Mouse (Mus musculus) kidney, postnatal 36 days (tissue): ENCODE results near the gene Pop7.

Source experiments
- DNase-seq, 2 experiments: peaks; one replicate each; pipeline ENCODE4 v3.0.0; 2021 to 2022; ENCODE audit warnings: mixed read lengths in 2 of 2

Pop7 gene

DNA sequence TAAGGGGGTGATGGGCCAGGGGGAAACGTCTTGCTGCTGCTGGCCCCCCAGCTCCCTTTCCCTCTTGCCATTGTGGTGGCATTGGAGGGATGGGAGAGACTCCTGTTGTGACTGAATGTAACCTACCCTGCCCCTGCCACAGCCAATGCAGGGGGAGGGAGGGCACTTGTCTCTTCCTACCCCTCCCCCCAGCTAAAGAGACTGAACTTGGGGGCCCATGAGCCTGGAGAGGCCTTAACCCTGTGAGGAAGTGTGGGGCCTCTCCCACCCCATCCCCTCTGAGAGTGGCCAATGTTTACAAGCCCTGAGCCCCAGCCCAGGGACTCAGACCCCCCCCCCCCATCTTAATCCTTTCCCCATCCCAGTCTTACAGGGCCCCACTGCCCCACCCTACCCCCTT lies 25.1 kb upstream of the Pop7 start:
- DNase-seq, result no peak

DNA sequence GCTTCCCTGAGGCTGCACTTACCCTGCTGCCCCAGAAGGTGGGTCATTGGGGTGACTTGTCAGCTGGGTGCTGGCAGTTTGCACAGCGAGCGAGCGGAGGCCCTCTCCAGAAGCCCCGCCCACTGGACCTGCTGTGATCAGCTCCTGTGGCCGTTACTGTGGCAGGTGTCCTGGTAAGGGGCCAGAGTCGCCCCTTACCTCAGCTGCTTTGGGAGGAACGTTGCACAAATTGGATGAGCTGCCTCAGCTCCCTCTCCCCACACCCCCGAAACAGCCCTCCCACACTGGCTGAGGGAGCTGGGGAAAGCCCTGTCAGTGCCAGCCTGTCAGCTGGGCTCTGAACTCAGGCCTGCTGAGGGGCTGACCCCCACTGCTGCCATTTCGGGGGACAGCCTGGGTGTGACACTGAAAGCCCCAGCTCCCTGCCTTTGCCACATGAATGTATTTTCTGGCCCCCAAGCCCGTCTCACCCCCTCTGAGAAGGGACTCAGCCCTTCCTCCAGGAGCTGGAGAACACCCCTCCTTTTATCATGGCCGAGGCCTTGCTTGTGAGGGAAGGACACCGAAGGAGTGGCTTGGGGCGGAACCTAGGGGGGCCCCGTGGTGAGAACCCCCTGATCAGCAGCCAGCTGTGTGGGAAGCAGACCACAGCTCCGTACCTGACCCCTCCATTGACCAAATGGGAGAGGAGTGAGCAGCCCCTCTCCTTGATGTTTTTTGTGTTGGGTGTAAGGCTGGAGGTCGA lies 24.0 kb upstream of the Pop7 start:
- peak in 1 of 2 experiments; percentile 77 for DNase-seq

DNA sequence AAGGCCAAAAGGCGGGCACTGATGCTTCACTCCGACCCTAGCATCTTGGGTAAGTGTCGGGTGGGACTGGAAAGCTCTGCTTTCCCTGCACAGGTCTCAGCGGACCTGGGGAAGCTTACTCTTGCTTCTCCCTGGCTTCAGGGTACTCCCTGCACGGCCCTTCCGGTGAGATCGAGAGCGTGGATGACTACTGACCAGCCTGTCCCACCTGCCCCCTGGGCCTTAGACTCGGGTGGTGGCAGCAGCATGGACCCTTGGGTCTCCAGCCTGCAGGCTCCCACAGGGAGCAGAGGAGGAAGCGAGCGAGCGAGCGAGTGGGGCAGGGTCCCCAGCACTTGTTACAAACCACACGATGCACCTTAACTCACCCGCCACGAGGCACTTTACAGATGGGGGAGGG lies 23.2 kb upstream of the Pop7 start:
- no peak for DNase-seq

DNA sequence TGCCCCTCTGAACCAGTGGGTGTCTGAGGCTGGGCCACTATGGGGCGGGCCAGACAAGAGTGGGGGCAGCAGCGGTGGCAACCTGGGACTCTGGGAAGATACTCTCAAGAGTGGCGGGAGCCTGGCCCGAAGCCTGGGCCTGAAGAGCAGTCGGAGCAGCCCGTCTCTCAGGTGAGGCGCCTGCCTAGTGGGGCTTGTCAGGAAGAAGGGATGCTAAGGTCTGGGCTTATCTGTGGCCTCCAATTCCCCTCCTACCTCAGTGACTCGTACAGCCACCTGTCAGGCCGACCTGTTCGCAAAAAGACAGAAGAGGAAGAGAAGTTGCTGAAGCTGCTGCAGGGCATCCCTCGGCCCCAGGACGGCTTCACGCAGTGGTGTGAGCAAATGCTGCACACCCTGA lies 22.4 kb upstream of the Pop7 start:
- DNase-seq, result no peak

DNA sequence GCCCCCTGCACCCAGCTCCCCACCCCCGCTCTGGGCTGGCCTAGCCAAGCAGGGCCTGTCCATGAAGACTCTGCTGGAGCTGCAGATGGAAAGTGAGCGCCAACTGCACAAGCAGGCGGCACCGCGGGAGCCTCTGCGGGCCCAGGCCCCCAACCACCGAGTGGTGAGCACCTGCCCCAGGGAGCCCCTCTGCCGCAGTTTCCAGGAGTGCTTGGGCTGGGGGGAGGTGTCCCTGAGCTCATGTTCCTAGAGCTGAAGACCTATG lies 21.9 kb upstream of the Pop7 start:
- DNase-seq, result no peak

DNA sequence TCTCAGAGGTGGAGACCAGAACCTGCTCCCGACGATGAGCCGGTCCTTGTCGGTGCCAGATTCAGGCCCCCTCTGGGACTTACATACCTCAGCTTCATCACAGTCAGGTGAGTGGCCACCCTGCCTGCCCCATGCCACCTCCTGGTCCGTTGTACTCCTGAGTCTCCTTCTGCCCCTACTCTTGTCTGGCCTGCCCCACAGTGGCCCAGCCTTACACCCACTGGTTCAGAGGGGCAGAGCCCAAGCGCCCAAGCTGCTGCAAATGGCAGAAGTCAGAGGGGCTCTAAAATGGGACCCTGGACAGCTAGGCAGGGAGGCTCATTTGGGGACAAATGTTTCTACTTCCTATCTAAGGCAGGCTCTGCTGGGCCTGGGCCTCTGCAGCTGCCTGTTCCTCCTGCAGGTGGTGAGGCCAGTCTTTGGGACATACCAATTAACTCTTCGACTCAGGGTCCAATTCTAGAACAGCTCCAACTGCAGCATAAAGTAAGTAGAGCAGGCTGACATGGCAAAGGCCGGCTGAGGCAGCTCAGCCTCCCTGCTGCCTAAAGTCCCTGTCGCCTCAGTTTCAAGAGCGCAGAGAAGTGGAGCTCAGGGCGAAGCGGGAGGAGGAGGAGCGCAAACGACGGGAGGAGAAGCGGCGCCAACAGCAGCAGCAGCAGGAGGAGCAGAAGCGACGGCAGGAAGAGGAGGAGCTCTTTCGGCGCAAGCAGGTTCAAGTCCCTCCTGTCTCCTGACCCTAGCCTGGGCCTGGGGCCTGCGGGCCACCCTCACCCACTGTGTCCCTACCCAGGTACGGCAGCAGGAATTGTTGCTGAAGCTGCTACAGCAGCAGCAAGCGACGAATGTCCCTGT lies 21.3 kb upstream of the Pop7 start:
- DNase-seq, result no peak

DNA sequence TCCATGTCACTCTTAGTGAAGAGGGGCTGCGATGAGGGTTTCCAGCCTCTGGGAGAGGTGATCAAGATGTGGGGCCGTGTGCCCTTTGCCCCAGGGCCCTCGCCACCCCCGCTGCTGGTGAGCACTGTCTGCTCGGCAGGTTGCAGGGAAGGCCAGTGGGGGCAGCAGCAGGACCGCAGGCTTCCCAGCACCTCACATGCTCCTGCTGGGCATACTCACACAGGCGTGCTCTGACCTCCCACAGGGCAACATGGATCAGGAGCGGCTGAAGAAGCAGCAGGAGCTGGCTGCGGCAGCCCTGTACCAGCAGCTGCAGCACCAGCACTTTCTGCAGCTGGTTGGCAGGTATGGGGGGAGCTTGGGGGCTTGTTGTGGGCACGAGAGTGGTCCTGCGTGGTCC lies 20.4 kb upstream of the Pop7 start:
- no peak for DNase-seq

DNA sequence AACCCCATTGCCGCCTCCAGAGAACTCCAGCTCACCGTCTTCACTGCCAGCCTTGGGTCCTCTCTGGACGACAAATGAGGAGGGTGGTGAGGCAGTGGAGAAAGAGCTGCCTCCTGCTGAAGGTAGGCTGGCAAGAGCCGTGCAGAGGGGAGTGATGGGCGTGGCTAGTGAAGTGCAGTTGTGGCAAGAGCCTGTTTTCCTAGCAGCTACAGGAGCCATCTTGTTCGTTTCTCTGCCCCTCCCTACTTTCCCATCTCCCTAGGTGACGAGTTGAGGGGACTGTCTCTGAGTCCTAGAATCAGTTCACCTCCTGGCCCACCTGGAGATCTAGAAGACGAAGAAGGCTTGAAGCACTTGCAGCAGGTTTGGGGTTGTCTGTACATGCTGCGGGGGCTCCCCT lies 19.5 kb upstream of the Pop7 start:
- DNase-seq, result no peak

DNA sequence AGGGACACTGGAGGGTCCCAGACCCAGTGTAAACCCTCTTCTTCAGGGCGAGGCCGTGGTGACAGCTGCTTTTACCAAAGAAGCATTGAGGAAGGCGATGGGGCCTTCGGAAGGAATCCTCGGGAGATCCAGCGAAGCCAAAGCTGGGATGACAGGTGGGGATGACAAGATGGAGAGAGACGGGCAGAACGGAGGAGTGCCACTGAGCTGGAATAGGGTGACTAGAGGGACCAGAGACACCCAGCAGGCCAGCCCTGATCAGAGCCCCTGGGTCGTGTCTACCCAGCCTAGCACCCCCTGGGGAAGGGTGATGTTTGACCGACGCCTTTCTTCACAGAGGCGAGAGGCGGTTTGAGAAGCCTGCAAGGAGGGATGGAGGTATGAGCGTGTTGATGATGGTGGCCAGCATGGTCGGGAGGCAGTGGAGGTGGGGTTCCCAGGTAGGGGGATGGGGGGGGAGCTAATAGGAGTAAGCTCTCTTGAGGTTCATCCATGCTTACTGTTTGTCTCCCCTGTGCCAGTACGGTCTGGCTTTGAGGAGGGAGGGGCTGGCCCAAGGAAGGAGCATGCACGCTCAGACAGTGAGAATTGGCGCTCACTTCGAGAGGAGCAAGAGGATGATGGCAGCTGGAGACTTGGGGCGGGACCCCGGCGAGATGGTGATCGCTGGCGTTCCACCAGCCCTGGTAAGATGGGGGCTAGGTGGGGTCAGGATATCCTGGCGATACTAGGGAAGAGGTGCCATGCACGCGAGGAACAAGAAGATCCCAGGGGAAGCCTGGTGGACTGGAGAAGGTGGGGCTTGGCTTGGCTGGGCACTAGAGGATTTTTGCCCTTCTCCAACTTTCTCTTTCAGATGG lies 17.6 kb upstream of the Pop7 start:
- no peak for DNase-seq

DNA sequence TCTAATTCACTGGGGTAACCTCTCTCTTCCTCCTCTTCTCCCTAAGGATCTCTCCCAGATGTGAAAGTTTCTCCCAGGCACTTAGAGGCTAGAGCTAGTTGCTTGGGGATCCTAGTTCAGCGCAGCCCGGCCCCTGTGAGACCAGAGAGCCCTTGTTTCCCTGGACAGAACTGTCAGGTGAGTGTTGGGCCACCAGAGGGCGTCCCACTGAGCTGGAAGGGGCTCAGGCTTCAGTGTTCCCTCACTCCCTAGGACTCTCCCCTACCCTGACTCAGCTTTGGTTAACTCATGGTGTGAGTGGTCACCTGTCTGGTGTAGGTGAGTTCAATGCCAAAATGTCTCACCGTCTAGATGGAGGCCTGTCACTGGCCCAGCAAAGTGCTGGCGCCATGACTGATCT lies 16.1 kb upstream of the Pop7 start, which contains the start of gene Gigyf1:
Gene Gigyf1 (plus strand): TSS at position 113 of the 400 bp plus-strand sequence.
- DNase-seq, result peak in 1 of 2 experiments; percentile 69

DNA sequence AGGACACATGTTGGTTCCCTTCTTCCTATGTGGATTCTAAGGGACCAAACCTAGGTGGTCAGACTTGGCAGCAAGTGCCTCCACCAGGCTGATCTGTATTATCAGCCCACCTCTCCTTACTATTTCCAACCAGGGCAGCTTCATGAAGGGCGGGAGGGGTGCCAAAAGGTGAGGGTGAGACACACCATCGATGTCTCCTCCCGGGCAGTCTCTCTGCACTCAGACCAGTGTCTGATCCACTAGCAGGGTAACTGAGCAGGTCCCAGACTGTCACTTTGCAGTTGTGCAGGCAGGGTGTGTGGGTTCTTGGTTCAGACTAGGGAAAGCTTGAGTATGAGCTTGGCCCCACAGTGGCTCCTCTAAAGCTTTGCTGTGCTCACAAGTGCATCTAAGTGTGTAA lies 12.5 kb upstream of the Pop7 start:
- no peak for DNase-seq

DNA sequence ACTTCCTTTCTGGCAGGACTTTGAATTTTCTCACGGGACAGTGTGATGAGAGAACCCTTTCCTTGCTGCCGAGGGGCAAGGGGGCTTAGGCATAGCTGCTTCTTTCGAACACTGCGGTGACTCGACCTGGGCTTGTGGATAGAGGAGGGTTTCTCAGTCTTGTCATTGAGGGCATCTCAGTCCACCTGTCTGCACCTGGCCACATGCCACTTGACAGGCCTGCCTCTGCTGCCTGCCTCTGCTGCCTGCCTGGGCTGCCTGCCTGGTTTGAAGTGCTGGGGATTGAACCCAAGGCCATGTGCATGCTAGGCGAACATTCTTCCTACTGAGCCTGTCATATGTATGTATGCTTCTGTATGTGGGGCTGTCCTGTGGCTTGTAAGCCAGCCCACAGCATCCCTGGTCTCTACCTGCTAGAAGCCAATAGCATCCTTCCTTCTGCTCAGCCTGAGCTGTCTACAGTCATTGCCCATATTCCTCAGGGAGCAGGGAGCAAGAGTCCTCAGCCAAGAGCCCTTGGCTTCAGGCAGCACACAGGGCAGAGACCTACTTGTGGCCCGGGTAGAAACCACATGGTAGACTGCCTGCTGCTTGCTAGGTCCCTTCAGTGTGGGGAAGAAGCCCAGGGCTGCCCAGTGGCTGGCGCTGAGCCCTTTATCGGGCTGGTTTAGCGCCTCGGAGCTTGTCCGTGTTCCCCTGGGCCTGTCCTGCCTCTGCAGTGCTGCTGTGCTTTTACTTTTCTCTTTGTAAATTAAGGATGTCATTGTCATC lies 11.8 kb upstream of the Pop7 start:
- no peak for DNase-seq

DNA sequence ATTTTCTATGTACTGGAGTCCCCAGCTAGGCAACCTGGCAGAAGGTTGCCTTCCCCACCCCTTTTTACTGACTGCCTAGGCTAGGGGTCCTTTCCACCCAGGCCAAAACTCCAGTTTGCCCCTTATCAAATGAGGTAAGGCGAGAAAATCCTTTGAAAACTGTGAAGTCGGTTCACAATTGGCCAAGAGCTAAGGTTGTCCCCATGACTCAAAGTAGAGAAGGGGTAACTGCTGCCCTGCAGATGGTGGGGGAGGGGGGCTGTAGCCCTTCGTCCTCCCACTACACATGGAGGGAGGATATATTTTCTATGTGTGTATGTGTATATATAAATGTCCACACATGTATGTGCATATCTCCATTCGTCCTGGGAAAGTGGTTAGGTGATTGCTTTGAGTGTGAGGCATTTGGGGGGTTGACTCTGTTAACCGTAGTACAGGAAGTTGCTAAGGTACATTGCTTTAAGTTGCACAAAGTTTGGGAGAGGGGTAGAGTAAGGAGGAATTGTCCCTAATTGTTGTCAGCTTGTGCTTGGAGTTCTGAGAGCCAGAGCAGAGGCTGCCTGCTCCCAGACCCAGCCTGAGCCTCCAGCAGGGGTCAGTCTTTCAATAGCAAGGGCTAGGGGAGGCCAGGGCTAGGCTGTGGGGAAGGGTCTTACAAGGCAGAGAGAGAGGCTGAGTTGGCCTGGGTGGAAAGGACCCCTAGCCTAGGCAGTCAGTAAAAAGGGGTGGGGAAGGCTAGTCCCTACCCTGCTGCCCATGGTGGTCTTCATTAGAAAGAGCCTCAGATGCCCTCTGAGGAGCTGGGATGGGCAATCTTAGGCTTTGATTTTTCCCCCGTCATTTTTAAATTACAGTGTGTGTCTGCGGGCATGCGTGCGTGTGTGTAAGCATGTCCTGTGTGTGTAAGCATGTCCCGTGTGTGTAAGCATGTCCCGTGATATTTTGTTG lies 10.8 kb upstream of the Pop7 start:
- DNase-seq, result peak in 1 of 2 experiments; percentile 75

DNA sequence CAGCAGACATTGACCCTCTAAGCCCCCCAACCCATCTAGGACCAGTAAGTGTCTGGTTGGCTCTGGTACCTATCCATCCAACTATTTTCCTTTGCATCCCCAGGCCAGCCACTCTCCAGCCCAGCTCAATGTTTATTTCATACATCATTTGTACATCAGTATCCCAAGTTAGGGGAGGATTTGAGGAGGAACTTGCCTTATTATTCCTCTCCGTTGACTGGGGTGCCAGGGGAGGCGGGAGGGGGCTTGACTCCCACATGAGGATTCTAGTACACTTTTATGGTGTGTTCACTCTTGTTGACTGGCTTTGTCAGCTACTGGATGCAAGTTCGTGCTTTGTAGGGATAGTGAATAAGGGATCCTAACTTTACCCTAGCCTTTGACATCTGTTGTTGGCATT lies 9.4 kb upstream of the Pop7 start:
- no peak for DNase-seq

DNA sequence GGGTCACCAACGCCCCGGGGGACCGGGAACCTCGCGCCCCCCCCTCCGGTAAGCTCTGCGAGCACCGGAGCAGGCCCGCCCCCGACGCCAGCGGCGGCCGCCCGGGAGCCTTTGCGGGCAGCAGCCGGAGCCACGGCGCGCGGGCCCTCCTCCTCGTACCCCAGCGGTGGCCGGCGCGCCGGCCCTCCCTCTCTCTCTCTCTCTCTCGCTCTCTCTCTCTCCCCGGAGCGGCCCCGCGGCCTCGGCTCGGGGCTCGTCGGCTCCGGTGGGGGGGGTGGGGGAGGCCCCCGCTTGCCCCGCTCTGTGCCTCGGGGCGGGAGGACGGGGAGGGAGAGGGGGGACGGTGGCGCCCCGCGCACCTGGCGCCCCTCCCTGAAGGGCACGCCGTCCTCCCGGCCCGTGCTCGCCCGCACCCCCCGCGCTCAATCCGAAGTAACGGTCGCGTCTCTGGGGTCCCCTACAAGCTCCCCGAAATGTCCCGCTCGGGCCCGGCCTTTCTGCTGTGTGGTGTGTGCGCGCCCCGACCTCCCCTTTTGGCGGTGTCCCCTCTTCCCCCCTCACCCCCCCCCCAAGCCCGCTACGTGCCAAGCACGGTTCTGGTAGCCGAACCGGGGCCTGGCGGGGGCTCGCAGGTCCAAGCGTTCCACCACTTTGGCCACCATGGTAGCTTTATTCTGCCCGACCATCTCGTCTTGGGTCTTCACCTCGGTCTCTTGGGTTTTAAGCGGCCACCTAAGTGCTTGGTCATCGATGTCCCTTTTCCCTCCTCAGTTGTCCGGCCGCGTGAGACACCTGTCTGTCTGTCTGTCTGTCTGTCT lies 8.5 kb upstream of the Pop7 start:
- peak in 1 of 2 experiments; percentile 42 for DNase-seq

DNA sequence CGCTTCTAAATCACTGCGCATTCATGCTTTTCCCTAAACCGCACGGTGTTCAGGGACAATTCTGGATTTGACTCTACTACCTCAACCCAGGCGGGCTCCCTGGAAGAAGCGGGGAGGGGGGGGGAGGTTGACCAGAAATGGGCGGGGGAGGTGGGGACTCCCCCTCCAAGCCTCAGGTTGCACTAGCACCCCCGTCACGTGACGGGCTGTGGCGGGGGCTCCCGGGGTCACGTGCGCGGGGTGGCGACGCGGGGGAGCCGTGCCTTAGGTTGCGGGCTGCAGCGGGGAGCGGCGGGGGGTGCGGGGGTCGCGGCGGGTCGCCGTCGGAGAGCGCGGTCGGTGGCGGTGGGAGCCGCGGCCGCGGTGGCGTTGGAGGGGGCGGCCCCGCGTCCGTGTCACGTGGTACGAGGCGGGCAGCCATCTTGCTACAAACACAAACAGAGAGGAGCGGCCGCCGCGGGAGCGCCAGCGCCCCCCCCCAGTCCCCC lies 7.7 kb upstream of the Pop7 start:
- DNase-seq, result peak; percentile 79 to 90

DNA sequence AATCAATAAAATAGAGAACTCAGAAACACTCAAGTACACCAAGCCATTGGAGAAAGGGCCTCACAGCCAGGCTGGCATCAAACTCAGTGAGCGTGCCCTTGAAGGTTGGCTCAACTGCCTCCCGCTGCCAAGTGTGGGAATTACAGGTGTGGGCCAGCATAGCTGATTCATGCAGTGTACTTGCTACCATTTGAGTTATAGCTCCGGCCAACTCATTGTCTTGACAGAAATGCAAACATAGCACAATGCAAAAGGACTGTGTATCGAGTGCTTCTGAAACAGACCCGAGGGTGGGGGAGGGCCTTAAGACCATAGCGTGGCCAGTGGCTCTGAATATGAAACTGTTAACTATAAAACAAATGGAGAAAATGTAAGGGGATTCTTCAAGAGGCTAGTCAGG lies 1.7 kb upstream of the Pop7 start:
- peak in 1 of 2 experiments; percentile 57 for DNase-seq

DNA sequence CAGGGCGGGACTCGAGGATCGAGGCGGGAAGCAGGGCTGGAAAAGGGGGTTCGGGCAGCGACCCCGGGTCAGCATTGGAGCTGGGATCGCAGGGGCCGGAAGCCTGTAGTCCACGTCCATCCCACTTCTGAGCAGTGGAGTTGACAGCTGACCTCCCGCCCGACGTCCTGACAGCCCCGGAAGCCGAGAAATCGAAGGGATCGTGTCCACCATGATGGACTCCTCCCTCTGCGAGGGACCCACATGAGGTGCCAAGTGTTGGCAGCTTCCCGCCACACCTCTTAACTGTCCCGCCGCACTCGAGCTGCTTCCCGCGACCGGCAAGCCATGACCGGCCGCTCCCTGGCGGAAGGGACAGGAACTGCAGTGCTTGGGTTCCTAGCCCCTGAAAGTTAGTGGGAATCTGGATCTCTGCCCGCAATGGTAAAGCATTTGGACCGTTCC lies 371 bp upstream of the Pop7 start:
- DNase-seq, result peak; percentile 89 to 92

DNA sequence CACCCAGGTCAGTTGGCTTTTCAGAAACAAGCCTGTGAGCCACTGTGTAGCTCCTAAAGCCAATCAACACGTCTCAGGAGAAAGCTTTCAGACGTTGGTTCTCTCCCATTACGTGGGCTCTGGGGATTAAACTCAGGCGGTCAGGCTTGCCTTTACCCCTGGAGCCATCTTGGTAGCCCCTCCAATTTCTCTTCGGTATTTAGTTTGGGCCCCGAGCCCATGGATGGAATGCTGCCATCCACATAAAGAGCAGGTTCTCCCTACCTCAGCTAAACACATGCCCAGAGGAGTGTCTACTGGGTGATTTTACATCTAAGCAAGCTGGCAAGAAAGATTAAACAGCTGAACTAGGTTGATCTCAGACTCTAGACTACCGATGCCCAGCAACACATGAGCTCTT lies 2.1 kb downstream of the Pop7 start:
- no peak for DNase-seq

DNA sequence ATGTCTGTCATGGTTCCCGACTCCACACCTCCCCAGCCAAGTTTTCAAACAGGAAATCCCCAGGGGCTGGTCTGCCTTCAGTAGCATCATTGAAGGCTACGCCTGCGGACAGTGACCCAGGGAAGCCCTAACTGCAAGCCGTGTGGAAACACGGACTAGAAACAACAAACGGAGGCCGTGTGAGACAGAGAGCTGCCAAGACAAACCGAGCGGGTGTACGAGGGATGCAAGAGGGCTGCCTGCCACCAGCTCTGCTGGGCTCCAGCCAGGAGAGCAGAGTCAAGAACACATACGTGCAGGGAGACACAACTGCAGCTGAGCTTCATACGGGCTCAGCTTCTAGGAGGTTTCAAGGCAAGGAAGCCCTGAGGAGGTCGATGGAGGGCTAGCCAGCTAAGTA lies 8.5 kb downstream of the Pop7 start:
- DNase-seq, result peak; percentile 26 to 32
